Mouse (Mus musculus): ENCODE measurements at regions not wholly inside any gene's neighbourhood (a gene's known extent, or its start where the extent isn't known, plus 50 kb on each side); places are given as distances from the start of the nearest gene placed in this dataset.

- Histone ChIP-seq H3K9ac (no peak overlapping the region), H3K27me3 (no peaks in the 10 kb centered on the region), H3K9me3 (no peaks in the 10 kb centered on the region), H3K4me1 (replicated peaks) (no peaks in the 10 kb centered on the region), H3K4me3 (no peak overlapping the region), H3K36me3 (no peaks in the 10 kb centered on the region), H3K4me2 (no peak overlapping the region), H3K27ac (no peak overlapping the region)
- no peak for ATAC-seq (ENCODE audit: low FRiP score)
- WGBS, result 84% methylated on average over 6 of the region's 6 CpGs
Observed at GRCm38 (mm10) chr2:118025829-118026735, 85.6 kb upstream of the Thbs1 start.

DNA sequence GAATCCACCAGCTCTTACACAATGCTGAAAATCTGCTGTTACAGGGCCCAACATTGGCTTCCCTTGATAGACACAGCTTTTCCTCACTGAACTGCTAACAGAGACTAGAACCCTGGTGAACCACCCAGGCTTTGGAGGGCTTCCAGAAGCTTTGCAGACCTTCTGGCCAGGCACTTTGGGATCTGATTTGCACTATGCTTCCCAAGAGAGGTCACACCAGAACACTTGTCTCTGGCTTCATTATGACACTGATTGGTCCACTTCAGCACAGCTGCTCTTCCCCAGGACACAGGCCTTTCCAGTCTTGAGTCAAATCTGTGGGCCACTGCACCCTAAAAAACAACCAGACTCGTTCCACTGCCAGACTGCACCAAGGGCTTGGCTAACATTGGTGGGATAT, 82.8 kb upstream of the Thbs1 start:
- no peaks in the 10 kb centered on the region for H3K4me1 ChIP-seq (replicated peaks)
- H3K4me3 ChIP-seq, result no peak overlapping the region
- H3K27me3 ChIP-seq, result no peaks in the 10 kb centered on the region
- no peak for ATAC-seq (ENCODE audit: low FRiP score)
- H3K27ac ChIP-seq, result no peak overlapping the region
- no peaks in the 10 kb centered on the region for H3K9me3 ChIP-seq
- H3K9ac ChIP-seq, result no peak overlapping the region
- no peaks in the 10 kb centered on the region for H3K36me3 ChIP-seq
- 79% methylated on average over 1 of the region's 1 CpGs for WGBS
- no peak overlapping the region for H3K4me2 ChIP-seq

GRCm38 (mm10) chr2:118029470-118030108, 82.1 kb upstream of the Thbs1 start:
- Histone ChIP-seq H3K9me3 (no peaks in the 10 kb centered on the region), H3K4me3 (no peak overlapping the region), H3K9ac (no peak overlapping the region), H3K27me3 (no peaks in the 10 kb centered on the region), H3K27ac (no peak overlapping the region), H3K4me2 (no peak overlapping the region), H3K4me1 (replicated peaks) (no peaks in the 10 kb centered on the region), H3K36me3 (no peaks in the 10 kb centered on the region)
- ATAC-seq (ENCODE audit: low FRiP score), result no peak
- 79% methylated on average over 1 of the region's 1 CpGs for WGBS

- no peaks in the 10 kb centered on the region for H3K4me1 ChIP-seq (replicated peaks)
- no peak overlapping the region for H3K4me3 ChIP-seq
- WGBS, result 71% methylated on average over 2 of the region's 2 CpGs
Observed at GRCm38 (mm10) chr2:118031662-118032061, 80.0 kb upstream of the Thbs1 start.

DNA sequence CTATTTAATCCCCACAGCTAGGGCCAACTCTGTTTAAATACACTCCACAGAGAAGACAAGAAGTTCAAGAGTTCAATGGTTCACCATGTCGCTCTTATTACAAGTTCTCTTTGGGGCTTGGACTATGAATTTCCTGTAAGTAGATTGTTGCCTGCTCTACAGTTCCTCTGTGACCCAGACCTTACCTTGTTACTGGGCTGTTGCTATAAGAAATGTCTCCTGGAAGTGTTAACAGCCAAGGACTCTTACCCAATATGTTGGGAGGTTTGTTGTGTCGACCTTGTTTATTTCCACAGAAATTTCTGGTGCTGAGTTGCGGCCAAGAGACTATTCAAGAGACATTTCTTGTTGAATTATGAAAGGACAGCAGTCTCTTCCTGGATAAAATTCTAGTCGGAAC, 78.3 kb upstream of the Thbs1 start:
- H3K4me2 ChIP-seq, result no peak overlapping the region
- no peak for ATAC-seq (ENCODE audit: low FRiP score)
- H3K27me3 ChIP-seq, result no peaks in the 10 kb centered on the region
- H3K36me3 ChIP-seq, result no peaks in the 10 kb centered on the region
- H3K4me3 ChIP-seq, result no peak overlapping the region
- no peaks in the 10 kb centered on the region for H3K4me1 ChIP-seq (replicated peaks)
- no peaks in the 10 kb centered on the region for H3K9me3 ChIP-seq
- WGBS, result 89% methylated on average over 4 of the region's 4 CpGs
- no peak overlapping the region for H3K27ac ChIP-seq
- H3K9ac ChIP-seq, result no peak overlapping the region

More at GRCm38 (mm10) chr2:118031662-118032061, 80.0 kb upstream of the Thbs1 start:
- H3K36me3 ChIP-seq, result no peaks in the 10 kb centered on the region
- H3K4me2 ChIP-seq, result no peak overlapping the region
- H3K27ac ChIP-seq, result no peak overlapping the region
- no peaks in the 10 kb centered on the region for H3K9me3 ChIP-seq
- H3K9ac ChIP-seq, result no peak overlapping the region
- no peak for ATAC-seq (ENCODE audit: low FRiP score)
- no peaks in the 10 kb centered on the region for H3K27me3 ChIP-seq

DNA sequence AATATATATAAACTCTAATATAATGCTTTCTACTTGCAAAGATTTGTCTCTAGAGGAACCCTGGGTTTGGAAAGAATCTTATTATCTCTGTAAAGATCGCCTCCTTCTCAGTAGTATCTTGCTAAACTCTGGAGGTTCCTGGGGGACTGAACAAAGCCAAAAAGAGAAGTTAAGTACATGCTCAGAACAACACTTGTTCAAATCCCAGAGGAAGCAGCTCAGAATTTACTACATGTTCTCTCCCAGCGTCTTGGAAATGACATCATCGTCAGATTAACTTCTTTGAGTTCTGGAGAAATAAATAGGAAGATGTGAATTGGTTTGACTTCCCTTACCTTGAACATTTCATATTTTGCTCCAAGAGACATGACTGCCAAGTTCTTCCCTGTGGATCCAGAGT, 77.7 kb upstream of the Thbs1 start:
- 85% methylated on average over 3 of the region's 3 CpGs for WGBS
- no peak overlapping the region for H3K27ac ChIP-seq
- no peaks in the 10 kb centered on the region for H3K4me1 ChIP-seq (replicated peaks)
- H3K9ac ChIP-seq, result no peak overlapping the region
- no peaks in the 10 kb centered on the region for H3K9me3 ChIP-seq
- no peak overlapping the region for H3K4me3 ChIP-seq
- H3K27me3 ChIP-seq, result no peaks in the 10 kb centered on the region
- no peak overlapping the region for H3K4me2 ChIP-seq
- no peaks in the 10 kb centered on the region for H3K36me3 ChIP-seq
- ATAC-seq (ENCODE audit: low FRiP score), result no peak

DNA sequence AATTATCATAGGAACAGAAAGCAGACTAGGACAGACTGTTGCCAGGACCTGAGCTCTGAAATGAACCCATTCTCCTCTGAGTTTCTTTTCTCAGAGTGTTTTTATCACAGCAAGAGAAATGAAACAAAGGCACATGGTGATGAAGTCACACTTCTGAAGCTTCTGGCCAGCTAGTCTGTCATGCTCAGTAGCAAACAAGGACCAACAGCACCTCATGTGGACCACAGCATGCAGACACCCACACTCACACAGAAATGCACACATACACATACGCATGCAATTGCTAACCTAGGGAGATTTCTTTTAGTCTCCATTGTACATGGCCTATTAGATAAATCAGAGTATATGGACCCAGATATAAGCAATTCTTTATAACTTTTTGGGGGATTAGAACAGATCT, 76.3 kb upstream of the Thbs1 start:
- WGBS, result 100% methylated on average over 1 of the region's 1 CpGs
- no peak for ATAC-seq (ENCODE audit: low FRiP score)
- H3K9ac ChIP-seq, result no peak overlapping the region

DNA sequence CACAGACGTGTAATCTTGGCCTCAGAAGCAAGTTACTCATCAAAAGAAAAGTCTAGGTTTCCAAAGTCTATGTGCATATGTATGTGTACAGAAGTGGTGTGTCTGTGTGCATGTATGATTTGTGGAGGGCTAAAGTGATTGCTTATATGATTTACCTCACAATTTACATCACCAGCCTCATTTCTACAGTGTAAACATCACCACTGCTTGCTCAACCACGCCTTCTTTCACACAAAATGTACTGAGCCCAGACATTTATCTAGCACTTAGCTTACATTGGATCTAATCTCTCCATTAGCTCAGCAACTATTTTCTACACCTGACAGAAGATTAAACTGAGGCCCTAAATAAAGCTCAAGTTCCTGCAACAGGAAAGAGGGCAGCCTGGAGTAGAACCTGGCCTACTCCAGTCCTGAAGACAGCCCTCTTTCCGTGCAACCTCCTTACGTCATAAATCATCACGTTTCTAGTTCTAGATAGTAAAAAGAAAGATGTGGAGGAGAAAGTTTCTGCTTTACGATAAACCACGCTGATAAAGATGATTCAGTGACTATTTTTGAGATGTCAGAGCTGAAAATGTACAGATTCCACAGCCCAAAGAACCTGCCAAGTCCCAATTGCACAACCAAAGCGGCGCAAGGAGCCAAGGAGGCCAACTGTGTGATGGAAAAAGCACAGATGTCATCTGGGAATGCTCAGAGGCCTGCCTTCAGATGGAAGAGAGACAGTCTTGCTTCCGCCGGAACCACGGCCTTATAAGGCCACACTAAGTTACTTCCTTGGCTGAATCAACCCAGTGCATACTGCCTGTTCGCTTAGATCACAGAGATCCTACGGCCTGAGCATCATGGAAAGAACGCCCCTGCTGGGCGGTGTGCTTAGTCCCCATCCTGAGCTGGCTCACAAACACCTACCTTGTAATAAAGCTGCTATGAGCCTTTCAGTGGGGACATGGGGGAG, 72.5 kb upstream of the Thbs1 start:
- H3K36me3 ChIP-seq, result no peaks in the 10 kb centered on the region
- WGBS, result 92% methylated on average over 16 of the region's 16 CpGs

More for the DNA sequence above, 76.3 kb upstream of the Thbs1 start:
- Histone ChIP-seq H3K27me3 (no peaks in the 10 kb centered on the region), H3K36me3 (no peaks in the 10 kb centered on the region), H3K27ac (no peak overlapping the region), H3K4me1 (replicated peaks) (no peaks in the 10 kb centered on the region), H3K9me3 (no peaks in the 10 kb centered on the region), H3K4me3 (no peak overlapping the region), H3K4me2 (no peak overlapping the region)

GRCm38 (mm10) chr2:118039819-118040206, 71.9 kb upstream of the Thbs1 start:
- no peak overlapping the region for H3K9ac ChIP-seq
- no peaks in the 10 kb centered on the region for H3K4me1 ChIP-seq (replicated peaks)
- H3K4me2 ChIP-seq, result no peak overlapping the region
- H3K9me3 ChIP-seq, result no peaks in the 10 kb centered on the region
- no peak for ATAC-seq (ENCODE audit: low FRiP score)
- no peaks in the 10 kb centered on the region for H3K36me3 ChIP-seq
- no peak overlapping the region for H3K27ac ChIP-seq
- no peaks in the 10 kb centered on the region for H3K27me3 ChIP-seq
- H3K4me3 ChIP-seq, result no peak overlapping the region
- 55% methylated on average over 4 of the region's 4 CpGs for WGBS

More for the DNA sequence above, 72.5 kb upstream of the Thbs1 start:
- no peak overlapping the region for H3K27ac ChIP-seq
- ATAC-seq (ENCODE audit: low FRiP score), result no peak
- H3K9me3 ChIP-seq, result no peaks in the 10 kb centered on the region
- no peak overlapping the region for H3K4me2 ChIP-seq
- no peak overlapping the region for H3K4me3 ChIP-seq
- no peak overlapping the region for H3K9ac ChIP-seq
- H3K27me3 ChIP-seq, result no peaks in the 10 kb centered on the region
- H3K4me1 ChIP-seq (replicated peaks), result no peaks in the 10 kb centered on the region

- Histone ChIP-seq H3K9ac (no peak overlapping the region), H3K27me3 (no peaks in the 10 kb centered on the region), H3K4me2 (no peak overlapping the region), H3K4me3 (no peak overlapping the region), H3K36me3 (no peaks in the 10 kb centered on the region), H3K9me3 (no peaks in the 10 kb centered on the region), H3K27ac (no peak overlapping the region), H3K4me1 (replicated peaks) (no peaks in the 10 kb centered on the region)
- 85% methylated on average over 5 of the region's 5 CpGs for WGBS
- no peak for ATAC-seq (ENCODE audit: low FRiP score)
Observed at GRCm38 (mm10) chr2:118042380-118043055, 69.2 kb upstream of the Thbs1 start.

DNA sequence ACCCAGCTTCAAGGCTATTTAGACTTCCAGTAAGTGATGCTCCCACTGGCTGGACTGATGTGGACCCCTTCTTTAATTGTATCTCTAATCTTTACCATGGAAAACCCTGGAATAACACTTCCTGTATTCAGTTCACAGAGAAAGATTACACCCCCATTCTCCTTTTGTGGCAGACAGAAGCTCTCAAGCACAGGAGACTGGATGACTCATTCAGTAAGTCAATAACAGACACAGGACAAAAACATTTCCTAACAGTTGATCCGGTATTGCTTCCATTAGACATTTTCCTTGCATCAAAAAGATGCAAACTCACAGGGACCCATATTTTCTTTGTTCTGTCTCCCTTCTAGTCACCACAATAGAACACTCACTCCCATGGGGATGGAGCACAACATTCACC, 67.0 kb upstream of the Thbs1 start:
- no peak for ATAC-seq (ENCODE audit: low FRiP score)
- WGBS, result 88% methylated on average over 1 of the region's 1 CpGs
- Histone ChIP-seq H3K9ac (no peak overlapping the region), H3K36me3 (no peaks in the 10 kb centered on the region), H3K4me2 (no peak overlapping the region), H3K4me3 (no peak overlapping the region), H3K4me1 (replicated peaks) (no peaks in the 10 kb centered on the region), H3K9me3 (no peaks in the 10 kb centered on the region), H3K27ac (no peak overlapping the region), H3K27me3 (no peaks in the 10 kb centered on the region)

DNA sequence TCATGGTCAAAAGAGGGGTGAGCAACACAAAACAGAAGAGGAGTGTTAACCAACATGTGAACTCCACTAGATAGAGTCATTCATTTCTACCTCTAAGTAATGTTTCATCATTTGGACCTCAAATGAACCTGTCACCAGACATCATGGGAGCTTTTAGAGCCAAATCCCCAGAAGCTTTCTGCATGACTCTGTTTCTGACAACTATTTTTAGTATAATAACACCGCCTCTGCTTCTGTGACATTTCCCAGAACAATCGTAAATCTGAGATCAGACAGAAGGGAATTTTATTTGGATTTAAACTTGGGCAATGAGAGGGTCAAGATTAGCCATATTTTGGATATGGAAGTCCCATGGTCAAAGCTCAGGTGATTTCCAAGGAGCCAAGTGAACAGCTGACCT, 61.4 kb upstream of the Thbs1 start:
- no peak for ATAC-seq (ENCODE audit: low FRiP score)
- H3K9me3 ChIP-seq, result no peaks in the 10 kb centered on the region
- H3K4me1 ChIP-seq (replicated peaks), result no peaks in the 10 kb centered on the region
- no peak overlapping the region for H3K4me2 ChIP-seq
- H3K4me3 ChIP-seq, result no peak overlapping the region
- H3K27me3 ChIP-seq, result no peaks in the 10 kb centered on the region
- H3K9ac ChIP-seq, result no peak overlapping the region
- 91% methylated on average over 2 of the region's 2 CpGs for WGBS
- H3K27ac ChIP-seq, result no peak overlapping the region
- H3K36me3 ChIP-seq, result no peaks in the 10 kb centered on the region
